Mouse (Mus musculus) ES-E14 (cell line): ENCODE results near the gene Mov10.

Experiments
- CHD2 ChIP-seq: IDR thresholded peaks from 2 replicates; pipeline ENCODE4 v1.6.1; 2014; ENCODE audit warnings: mild to moderate bottlenecking, low read depth, low read length, inconsistent platforms
- MAFK ChIP-seq: IDR thresholded peaks from 2 replicates; pipeline ENCODE4 v1.6.1; 2014; ENCODE audit warnings: mild to moderate bottlenecking, low read depth, low read length, inconsistent platforms; ENCODE audit not compliant: insufficient read depth
- ZC3H11A ChIP-seq: IDR thresholded peaks from 2 replicates; pipeline ENCODE4 v1.6.1; 2012; ENCODE audit warnings: low read depth, mild to moderate bottlenecking, inconsistent platforms, low read length, borderline replicate concordance
- ZNF384 ChIP-seq: IDR thresholded peaks from 2 replicates; pipeline ENCODE4 v1.6.1; 2012; ENCODE audit warnings: low read depth, low read length, inconsistent platforms

GRCm38 (mm10) chr3:104777342-104777741 lies 41.0 kb downstream of the Mov10 start:
- TF ChIP-seq CHD2: no peak
- no peak for TF ChIP-seq ZNF384
- no peak for TF ChIP-seq MAFK
- no peak for TF ChIP-seq ZC3H11A
